Mouse (Mus musculus): ENCODE results near the gene Slc16a3. TPM values are rescaled to one million over a fixed set of nuclear protein-coding genes. Genes with fewer than 3 reads are reported as not detected.
A peak's percentile ranks its signal among the peaks of the same experiment; 100 is the strongest.

The Slc16a3 gene
- total RNA-seq, 2 experiments from 2014 or later, result 1.9 to 2.2 TPM

- DNase-seq, result no peak
- intact Hi-C loops (cut with DNase I), result no loop called here
These were observed 7.3 kb upstream of the Slc16a3 start for GRCm38 (mm10) chr11:120940959-120941358.

GRCm38 (mm10) chr11:120945266-120945665 is 3.0 kb upstream of the Slc16a3 start:
- intact Hi-C loops (cut with DNase I), result no loop called here
- no peak for DNase-seq

- no peak for DNase-seq
- intact Hi-C loops (cut with DNase I), result no loop called here
These were observed 2.4 kb upstream of the Slc16a3 start for GRCm38 (mm10) chr11:120945926-120946325.

- intact Hi-C loops (cut with DNase I), result no loop called here
- DNase-seq, result peak; percentile 58 to 65
These were observed 876 bp downstream of the Slc16a3 start for GRCm38 (mm10) chr11:120948861-120949851.

GRCm38 (mm10) chr11:120949863-120950262 is 1.6 kb downstream of the Slc16a3 start:
- no peak for DNase-seq
- intact Hi-C loops (cut with DNase I), result no loop called here

- peak; percentile 85 to 88 for DNase-seq
- intact Hi-C loops (cut with DNase I), result no loop called here
These were observed 2.3 kb downstream of the Slc16a3 start for GRCm38 (mm10) chr11:120950281-120951202.

- intact Hi-C loops (cut with DNase I), result no loop called here
- DNase-seq, result no peak
These were observed 3.0 kb downstream of the Slc16a3 start for GRCm38 (mm10) chr11:120951237-120951636.

- DNase-seq, result no peak
- intact Hi-C loops (cut with DNase I), result no loop called here
These were observed 3.8 kb downstream of the Slc16a3 start for GRCm38 (mm10) chr11:120951731-120952730.

GRCm38 (mm10) chr11:120954936-120955335 is 6.7 kb downstream of the Slc16a3 start:
- intact Hi-C loops (cut with DNase I), result no loop called here
- no peak for DNase-seq

- intact Hi-C loops (cut with DNase I), result no loop called here
- DNase-seq, result no peak
These were observed 7.4 kb downstream of the Slc16a3 start for GRCm38 (mm10) chr11:120955701-120956100.

GRCm38 (mm10) chr11:120957052-120957451 is 8.8 kb downstream of the Slc16a3 start:
- DNase-seq, result no peak
- intact Hi-C loops (cut with DNase I), result no loop called here

GRCm38 (mm10) chr11:120957731-120958257 is 9.5 kb downstream of the Slc16a3 start:
- intact Hi-C loops (cut with DNase I), result no loop called here
- DNase-seq, result peak; percentile 25 to 29

GRCm38 (mm10) chr11:120959066-120959465 is 10.8 kb downstream of the Slc16a3 start:
- DNase-seq, result no peak
- intact Hi-C loops (cut with DNase I), result no loop called here

- intact Hi-C loops (cut with DNase I), result no loop called here
- DNase-seq, result no peak
These were observed 11.3 kb downstream of the Slc16a3 start for GRCm38 (mm10) chr11:120959564-120959963.

- DNase-seq, result no peak
- intact Hi-C loops (cut with DNase I), result no loop called here
These were observed 12.0 kb downstream of the Slc16a3 start for GRCm38 (mm10) chr11:120960248-120960647.

GRCm38 (mm10) chr11:120961594-120961993 is 13.3 kb downstream of the Slc16a3 start:
- no peak for DNase-seq
- intact Hi-C loops (cut with DNase I), result no loop called here

GRCm38 (mm10) chr11:120962050-120962771 is 13.9 kb downstream of the Slc16a3 start:
- intact Hi-C loops (cut with DNase I), result no loop called here
- no peak for DNase-seq

- DNase-seq, result no peak
- intact Hi-C loops (cut with DNase I), result no loop called here
These were observed 14.6 kb downstream of the Slc16a3 start for GRCm38 (mm10) chr11:120962909-120963308.

Data from heart, postnatal 14 days (tissue).